Mouse (Mus musculus) frontal cortex, postnatal 25 days (tissue): ENCODE results near the gene Actn4.

ENCODE experiments used
- DNase-seq, 2 experiments: peaks; one replicate each; pipeline ENCODE4 v3.0.0; 2022; ENCODE audit warnings: low spot score in 2 of 2

Gene Actn4

DNA sequence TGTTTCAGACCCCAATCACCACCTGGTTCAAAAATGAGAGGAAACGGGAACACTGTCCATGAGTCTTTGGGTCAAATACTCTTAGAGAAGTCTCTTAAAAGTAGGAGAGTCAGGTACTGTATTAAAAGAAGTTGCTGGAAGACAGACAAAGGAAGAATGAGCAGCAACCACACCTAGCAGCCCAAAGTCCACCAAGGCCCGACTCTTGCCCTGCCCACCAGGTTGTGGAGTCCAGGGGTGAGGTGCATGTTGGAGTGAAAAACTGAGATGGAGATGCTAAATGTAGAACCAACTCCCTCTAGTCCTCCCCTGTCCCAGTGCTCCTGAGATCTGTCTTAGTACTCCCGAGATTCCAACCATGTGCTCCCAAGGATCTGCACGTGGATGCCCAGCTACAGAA, 111.5 kb downstream of the Actn4 start:
- no peak for DNase-seq

DNA sequence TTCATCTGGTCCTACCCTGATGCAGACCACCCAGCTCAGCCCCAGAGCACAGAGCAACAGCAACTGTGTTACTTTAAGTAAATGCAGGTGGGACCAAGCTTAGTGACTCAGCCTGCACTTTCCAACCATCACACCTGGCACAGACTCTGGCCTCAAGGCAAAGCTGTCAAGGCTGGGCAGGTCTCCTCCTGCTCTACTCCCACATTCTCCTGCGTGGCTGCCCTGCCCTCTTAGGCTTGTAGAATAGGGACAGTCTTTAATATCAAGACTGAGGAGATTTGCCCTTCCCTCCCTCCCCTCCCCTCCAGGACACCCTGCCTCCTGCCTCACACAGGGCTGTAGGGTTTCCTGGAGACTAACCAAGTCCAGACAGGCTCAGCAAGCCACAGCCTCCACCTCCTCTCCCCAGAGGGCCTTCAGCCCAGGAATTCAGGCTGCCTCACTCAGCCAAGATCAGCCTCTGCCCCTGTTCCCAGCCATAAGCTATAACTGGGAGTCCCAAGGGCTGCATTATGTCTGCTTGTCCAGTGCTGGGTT, 112.4 kb downstream of the Actn4 start:
- no peak for DNase-seq

DNA sequence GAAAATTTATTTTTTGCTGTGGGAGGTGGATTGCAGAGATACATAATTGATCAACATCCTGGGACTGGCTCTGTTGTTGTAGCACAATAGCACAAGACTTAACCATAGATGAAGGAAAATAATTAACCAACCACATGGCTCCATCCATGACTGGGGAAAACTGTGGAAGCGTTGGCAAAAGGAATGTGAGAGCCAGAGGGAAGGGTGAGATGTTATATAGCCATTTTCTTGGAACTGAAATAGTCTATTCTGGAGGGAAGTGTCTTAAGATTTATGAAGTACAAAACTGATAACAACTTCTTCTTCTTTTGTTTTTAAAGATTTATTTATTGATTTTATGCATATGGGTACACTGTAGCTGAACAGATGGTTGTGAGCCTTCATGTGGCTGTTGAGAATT, 114.9 kb downstream of the Actn4 start:
- no peak for DNase-seq
